Mouse (Mus musculus) gastrocnemius, postnatal 10 days (tissue): ENCODE measurements around the gene Rinl. TPM values are rescaled to one million over a fixed set of nuclear protein-coding genes. Genes with fewer than 3 reads are reported as not detected.
A peak's percentile ranks its signal among the peaks of the same experiment; 100 is the strongest.

Source experiments
- DNase-seq: peaks from one replicate; pipeline ENCODE4 v3.0.0; 2021; ENCODE audit warnings: mixed read lengths
- long read RNA-seq, 2 experiments: library from polyadenylated mRNA; stranded (forward); transcript quantifications; one replicate each; pipeline ENCODE4 v2.0.0; 2021
- total RNA-seq, 2 experiments: library from RNA; stranded (reverse); gene quantifications; 2 replicates each; pipeline ENCODE4 v1.2.3; 2021

The Rinl gene
- 1 to 10 TPM in 1 of 2 experiments, under 1 TPM in 1; 0.63 to 1.7 TPM for total RNA-seq
- long read RNA-seq, experiment 1, partial matches to known transcripts, result 1 of 3 reads
- long read RNA-seq, experiment 1, other reads (novel, unspliced or antisense), result 2 of 3 reads
- long read RNA-seq, experiment 2, partial matches to known transcripts, result 1 of 4 reads
- long read RNA-seq, experiment 2, other reads (novel, unspliced or antisense), result 3 of 4 reads

- DNase-seq, result no peak
These were observed at the start of gene Rinl for GRCm38 (mm10) chr7:28788307-28789195. TSS of gene Rinl (plus strand) at chr7:28788969.

DNA sequence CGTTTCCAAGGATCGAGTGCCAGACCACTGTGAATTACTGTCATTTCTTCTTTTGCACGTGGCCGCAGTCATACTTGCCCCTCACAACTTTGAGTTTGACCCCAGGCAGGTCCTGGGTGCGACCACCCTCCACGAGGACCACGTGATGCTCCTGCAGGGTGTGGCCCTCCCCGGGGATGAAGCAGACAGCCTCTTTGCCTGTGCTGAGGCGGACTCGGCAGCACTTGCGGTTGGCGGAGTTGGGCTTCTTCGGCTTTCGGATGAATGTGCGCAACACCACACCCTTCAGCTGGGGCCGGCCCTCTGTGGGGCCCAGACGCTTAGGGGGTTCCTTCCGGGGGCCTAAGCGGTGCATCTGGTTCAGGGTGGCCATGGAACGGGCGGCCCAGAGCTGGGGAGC, 48.9 kb upstream of the Rinl start:
- no peak for DNase-seq

DNA sequence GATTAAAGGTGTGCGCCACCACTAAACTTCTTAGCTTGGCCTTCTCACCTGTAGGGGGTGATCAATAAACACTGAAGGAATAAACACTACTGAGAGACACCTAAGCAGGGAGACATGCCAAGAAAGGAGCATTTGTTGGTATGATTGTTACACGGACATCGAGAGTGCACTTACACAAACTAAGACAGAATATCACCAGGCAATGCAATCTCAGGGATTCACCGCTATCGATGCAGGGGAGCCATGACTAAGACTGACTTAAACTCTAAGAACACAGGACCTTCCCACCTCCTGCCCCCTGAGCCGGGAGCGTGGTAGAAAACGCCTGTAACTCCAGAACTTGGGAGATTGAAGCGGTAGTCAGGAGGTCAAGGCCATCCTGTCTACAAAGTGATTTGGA, 47.8 kb upstream of the Rinl start:
- no peak for DNase-seq

DNA sequence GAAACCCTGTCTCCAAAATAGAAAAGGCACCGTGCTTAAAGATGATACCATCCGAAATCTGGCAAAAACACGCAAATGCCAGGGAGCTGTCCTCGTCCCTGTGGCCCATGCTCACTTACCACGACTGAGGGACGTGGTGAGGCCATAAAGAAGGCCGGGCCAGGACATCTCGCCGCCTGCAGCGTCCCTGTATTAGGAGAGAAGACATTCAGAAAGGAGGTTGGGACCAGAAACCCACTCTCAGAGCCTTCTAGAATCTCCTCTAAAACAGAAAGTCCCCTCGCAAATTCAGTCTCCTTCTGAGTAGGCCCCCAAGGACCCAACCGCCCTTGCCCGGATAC, 47.4 kb upstream of the Rinl start:
- DNase-seq, result no peak

DNA sequence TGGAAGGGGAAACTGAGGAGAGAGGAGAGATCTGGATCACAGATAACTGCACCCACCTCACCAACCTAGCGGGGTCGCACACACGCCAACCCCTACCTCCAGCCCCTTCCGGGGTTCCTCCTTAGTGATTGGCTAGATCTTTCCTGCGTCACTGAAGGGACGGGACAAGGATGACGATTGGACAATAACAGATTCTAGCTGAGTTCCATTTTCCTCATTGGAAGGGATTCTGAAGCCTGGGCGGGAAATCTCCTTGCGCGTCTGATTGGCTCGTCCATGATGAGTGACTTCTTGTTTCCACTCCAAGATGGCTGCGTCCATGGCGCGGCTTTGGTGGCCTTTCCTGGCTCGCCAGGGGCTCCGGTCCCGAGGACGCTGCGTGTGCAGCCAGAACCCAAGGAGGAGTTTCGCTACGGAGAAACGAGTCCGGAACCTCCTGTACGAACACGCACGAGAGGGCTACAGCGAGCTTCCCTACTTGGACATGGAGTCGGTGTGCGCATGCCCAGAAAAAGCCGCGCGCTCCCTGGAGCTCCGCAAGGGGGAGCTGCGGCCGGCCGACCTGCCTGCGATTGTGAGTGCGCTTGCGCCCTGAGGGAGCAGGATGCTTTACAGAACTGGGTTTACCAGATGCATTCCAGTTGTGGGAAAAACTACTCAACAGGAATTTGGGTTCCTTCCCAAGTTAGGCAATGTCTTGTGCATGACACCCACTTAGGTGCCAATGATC, 46.9 kb upstream of the Rinl start, which contains the start of the genes Mrps12 and Sars2:
Mrps12 (minus strand) TSS at position 112 of the 730 bp plus-strand sequence.
Sars2 (plus strand) TSS at position 284 of the 730 bp plus-strand sequence.
- peak; percentile 95 for DNase-seq

GRCm38 (mm10) chr7:28749935-28750334, 38.8 kb upstream of the Rinl start:
- no peak for DNase-seq

DNA sequence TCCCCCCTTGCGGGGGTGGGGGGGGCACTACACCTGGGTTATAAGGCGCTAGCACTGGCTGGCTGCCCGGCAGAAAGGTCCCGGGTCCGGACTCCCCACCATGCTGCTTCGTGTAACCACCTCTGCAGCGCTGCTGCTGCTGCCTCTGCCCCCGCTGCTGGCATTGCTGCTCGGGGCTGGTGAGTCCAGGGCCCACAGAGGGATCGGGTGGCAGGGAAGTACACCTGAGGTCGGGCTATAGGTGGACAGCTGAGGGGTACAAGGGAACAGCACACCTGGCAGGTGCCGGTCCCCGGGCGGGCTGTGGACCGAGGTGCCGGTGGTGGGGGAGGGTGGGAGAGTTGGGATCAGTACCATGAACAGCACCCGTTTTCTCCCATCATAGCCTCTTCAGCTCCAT, 32.7 kb upstream of the Rinl start, which contains the start of gene Ccer2:
Ccer2 (plus strand) TSS at position 96 of the 400 bp plus-strand sequence.
- DNase-seq, result no peak

DNA sequence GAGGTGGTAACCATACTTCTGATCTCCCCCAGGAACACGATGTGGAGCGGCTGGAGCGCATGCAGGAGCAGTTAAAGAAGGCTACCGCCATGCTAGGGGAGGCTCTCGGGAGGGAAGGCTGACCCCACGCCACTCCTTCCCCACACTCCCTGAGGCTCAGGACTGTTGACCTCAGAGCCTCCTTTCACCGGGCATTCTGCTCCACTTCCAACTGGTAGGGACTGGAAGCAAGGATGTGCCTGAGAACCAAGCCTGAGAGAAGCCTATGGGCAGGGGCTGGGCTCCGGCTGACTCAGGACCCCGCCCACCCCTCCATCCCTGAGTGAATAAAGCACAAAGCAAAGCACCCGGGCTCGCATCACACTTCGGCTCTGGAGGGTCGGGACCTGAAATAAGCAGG, 30.1 kb upstream of the Rinl start:
- no peak for DNase-seq

- DNase-seq, result no peak
These were observed 26.9 kb upstream of the Rinl start for GRCm38 (mm10) chr7:28761907-28762306.

GRCm38 (mm10) chr7:28765211-28765610, 23.6 kb upstream of the Rinl start:
- no peak for DNase-seq

GRCm38 (mm10) chr7:28766173-28766879, 22.4 kb upstream of the Rinl start, which contains the start of gene Sirt2:
TSS of gene Sirt2 (plus strand) at chr7:28766735.
- peak; percentile 91 for DNase-seq

- no peak for DNase-seq
These were observed 21.9 kb upstream of the Rinl start for GRCm38 (mm10) chr7:28766910-28767309.

- DNase-seq, result no peak
These were observed 21.3 kb upstream of the Rinl start, which contains the start of gene Nfkbib for GRCm38 (mm10) chr7:28767462-28767965. TSS of gene Nfkbib (minus strand) at chr7:28767512.

DNA sequence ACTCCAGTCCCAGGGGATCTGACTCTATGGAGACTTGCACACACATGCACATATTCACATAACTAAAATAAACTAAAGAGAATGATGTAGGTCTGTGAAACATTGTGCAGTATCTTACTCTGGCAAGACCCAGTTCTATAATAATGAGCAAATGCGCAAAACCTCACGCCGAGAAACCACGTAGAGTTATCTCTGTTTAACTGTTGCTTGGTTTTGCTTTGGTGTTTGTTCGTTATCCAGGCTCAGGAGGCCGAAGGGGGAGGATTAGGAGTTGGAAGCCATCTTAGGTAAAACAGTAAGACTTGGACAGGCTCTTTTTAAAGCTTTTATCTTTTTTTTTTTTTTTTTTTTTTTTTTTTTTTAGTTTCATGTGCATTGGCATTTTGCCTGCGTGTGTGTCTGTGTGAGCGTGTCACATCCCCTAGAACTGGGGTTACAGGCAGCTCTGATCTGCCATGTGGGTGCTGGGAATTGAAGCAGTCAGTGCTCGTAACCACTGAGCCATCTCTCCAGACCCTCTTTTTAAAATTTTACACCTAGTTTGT, 19.3 kb upstream of the Rinl start:
- DNase-seq, result no peak

- no peak for DNase-seq
These were observed 18.5 kb upstream of the Rinl start for GRCm38 (mm10) chr7:28770309-28770708.

DNA sequence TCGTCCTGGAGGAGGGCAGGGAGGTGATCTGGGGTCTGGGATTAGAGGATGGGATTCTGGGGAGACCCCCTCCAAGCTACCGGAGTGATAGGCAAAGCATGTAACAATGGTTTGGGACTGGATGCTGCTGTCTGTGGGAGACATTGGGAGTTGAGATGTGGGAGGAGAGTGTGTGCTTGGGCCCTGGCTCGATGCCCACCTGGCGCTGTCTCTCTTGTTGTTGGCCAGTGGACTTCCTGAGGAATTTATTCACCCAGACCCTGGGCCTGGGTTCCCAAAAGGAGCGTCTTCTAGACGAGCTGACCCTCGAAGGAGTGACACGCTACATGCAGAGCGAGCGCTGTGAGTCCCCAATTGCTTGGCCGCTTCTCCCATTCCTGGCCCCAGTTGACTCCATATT, 16.9 kb upstream of the Rinl start:
- DNase-seq, result no peak

DNA sequence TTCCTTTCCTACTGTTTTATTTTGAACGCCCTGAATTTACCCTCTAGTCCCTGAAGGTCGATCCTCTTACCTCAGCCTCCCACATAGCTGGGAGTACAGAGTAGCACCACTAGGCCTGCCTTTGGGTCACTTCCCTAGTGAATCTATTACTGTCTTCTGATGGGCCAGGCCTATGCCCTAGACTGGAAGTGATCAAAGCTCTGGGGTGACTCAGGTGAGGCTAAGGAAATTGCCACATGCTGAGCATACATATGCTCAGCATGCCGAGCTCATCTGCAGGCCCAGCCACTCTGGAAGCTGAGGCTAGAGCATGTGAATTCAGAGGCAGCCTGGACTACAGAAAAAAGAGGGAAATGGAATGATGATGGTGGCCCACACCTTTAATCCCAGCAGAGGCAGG, 15.6 kb upstream of the Rinl start:
- no peak for DNase-seq

DNA sequence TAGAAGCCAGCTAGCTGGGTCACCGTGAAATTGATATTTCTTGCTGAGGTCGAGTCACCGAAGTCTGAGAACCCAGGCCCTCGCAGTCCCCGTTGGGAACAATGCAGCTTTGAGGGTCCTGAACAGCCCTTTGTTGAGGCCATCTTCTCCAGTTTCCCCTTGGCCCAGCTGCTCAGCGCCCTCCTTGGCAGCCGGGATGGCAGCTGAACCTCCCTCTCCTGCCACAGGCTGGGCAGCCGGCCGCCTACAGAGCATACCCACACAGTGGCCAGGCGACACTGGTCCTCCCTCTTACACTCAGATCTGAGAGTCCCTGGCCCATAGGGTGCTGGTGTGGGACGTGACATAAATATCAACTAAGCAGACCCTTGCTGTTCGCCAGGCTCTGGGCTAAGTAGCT, 14.6 kb upstream of the Rinl start:
- DNase-seq, result peak; percentile 41

- DNase-seq, result no peak
These were observed 13.6 kb upstream of the Rinl start for GRCm38 (mm10) chr7:28775129-28775528.

DNA sequence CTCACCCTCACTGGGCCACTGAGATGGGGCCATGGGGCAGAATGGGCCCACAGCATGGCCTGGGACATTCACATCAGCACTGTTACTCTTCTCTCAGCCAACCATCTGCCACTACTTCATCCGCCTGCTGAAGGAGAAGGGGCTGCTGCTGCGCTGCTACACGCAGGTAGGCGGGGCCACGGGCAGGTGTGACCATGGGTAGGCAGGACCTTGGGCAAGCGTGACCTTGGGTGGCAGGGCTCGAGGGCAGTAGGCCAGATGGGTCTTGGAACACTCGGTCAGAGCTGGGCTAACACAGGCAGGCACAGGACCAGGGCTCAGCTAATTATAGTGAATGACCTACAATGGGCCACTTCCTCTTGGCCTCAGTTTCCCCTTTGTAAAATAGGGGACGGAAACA, 9.9 kb upstream of the Rinl start:
- DNase-seq, result no peak

GRCm38 (mm10) chr7:28780067-28780658, 8.6 kb upstream of the Rinl start:
- DNase-seq, result peak; percentile 94
